Mouse (Mus musculus): ENCODE measurements around the gene Meox1.

DNA sequence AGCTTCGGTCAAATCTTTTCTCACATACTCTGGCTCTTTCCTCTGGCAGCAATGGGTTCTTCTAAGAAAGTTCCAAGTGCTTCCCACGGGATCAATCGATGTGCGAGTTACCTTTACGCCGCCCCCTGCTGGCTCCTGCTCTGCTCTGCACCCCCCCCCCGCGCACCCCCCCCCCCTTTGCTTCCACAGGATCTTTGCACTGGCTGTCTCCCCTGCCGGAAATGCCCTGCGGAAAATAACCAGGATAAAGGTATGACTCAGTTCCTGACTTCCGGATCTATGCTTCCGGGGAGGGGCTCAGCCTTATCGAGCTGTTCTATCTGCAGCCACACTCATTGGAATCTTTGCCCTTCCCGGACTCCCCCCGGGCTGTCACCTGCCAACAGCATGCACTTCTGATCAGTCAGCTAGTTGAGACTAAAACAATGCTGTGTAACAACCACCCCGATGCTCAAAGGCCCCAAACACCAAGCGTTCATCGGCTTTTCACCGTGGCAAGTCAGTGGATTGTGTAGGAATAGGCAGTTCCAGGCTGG, 30.3 kb upstream of the Meox1 start:
- TF ChIP-seq GATA1 (IDR thresholded peaks at IDR 0.05; ENCODE audit: low read length) (no peak), TAL1 (IDR thresholded peaks at IDR 0.05; ENCODE audit: low read length) (no peak)

Data from erythroblast, embryonic 14.5 days (primary cell).